Mouse (Mus musculus): ENCODE measurements around the gene Abcc4.

DNA sequence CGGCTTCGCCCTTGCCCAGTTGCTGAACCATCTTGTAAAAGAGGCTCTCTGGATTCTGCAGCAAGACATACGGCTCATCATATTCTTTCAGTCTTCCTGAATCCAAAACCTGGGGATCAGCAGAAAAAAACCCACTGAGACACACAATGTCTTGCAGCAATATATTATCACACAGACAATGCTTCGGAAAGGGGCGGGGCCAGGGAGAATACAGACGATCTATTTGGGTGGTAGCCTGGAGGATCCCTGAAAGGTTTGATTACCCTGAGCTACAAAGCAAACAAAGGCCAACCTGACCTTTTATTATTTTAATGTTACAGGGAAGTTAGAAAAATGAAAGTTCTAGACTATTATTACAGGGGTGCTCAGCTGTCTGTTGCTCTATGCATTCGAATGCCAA lies 215.5 kb downstream of the Abcc4 start:
- no peak for TF ChIP-seq CTCF (IDR thresholded peaks at IDR 0.05; ENCODE audit: control insufficient read depth, insufficient read depth, insufficient replicate concordance, low read depth, low read length)
- no peak for TF ChIP-seq POLR2A (IDR thresholded peaks at IDR 0.05; ENCODE audit: control insufficient read depth, low read depth, low read length)

All from testis, adult 2 months (tissue).